Mouse (Mus musculus) lung, embryonic 15.5 days (tissue): ENCODE results near the gene Bmp7. TPM values are rescaled to one million over a fixed set of nuclear protein-coding genes. Genes with fewer than 3 reads are reported as not detected.

Source experiments
- ATAC-seq: fragments of 200-750 bp; cut with Nextera tagmentation; 2 replicates; pipeline ENCODE4 v1.8.0; 2017; ENCODE audit warnings: moderate number of reproducible peaks, borderline replicate concordance; ENCODE audit not compliant: low FRiP score, low TSS enrichment; ENCODE audit errors: extremely low read depth
- H3K27ac ChIP-seq: fragments of 300-500 bp; sonication (generic); 2 replicates; pipeline ENCODE4 v1.5.1; 2015; ENCODE audit warnings: moderate library complexity, mild to moderate bottlenecking, inconsistent platforms
- H3K27me3 ChIP-seq: fragments of 300-500 bp; sonication (generic); 2 replicates; pipeline ENCODE4 v1.6.1; 2015; ENCODE audit warnings: inconsistent platforms
- H3K36me3 ChIP-seq: fragments of 300-500 bp; sonication (generic); 2 replicates; pipeline ENCODE4 v1.6.1; 2015; ENCODE audit warnings: inconsistent platforms
- H3K4me1 ChIP-seq: fragments of 300-500 bp; sonication (generic); 2 replicates; pipeline ENCODE4 v1.6.1; 2015; ENCODE audit warnings: inconsistent platforms
- H3K4me2 ChIP-seq: fragments of 300-500 bp; sonication (generic); 2 replicates; pipeline ENCODE4 v1.6.1; 2015; ENCODE audit warnings: inconsistent platforms, mild to moderate bottlenecking, moderate library complexity
- H3K4me3 ChIP-seq: fragments of 300-500 bp; sonication (generic); 2 replicates; pipeline ENCODE4 v1.5.1; 2015; ENCODE audit warnings: mild to moderate bottlenecking, inconsistent platforms
- H3K9ac ChIP-seq: fragments of 300-500 bp; sonication (generic); 2 replicates; pipeline ENCODE4 v1.6.1; 2015; ENCODE audit warnings: inconsistent platforms
- H3K9me3 ChIP-seq: fragments of 300-500 bp; sonication (generic); 2 replicates; pipeline ENCODE4 v1.6.1; 2016; ENCODE audit warnings: inconsistent platforms
- WGBS: fragments of 180-500 bp; shearing (Covaris S2); methylation state at CpG from one replicate; pipeline ENCODE4 v1.1.7; 2015; 5-methylcytosine and 5-hydroxymethylcytosine counted together
- polyA plus RNA-seq: library from polyadenylated mRNA; unstranded; fragments of >200 nt; fragmentation: Nextera tagmentation; extraction: Ambion mirVana; gene quantifications from 2 replicates; pipeline ENCODE4 v1.2.1, GENCODE M21; 2015

The Bmp7 gene
- polyA plus RNA-seq: 6.7 and 7.8 TPM in 2 replicates

GRCm38 (mm10) chr2:172940003-172940798, at the start of gene Bmp7:
Bmp7 (minus strand) TSS chr2:172940321.
- Histone ChIP-seq H3K4me2 (peak within 1 kb of the TSS; percentile 100), H3K4me3 (peak within 1 kb of the TSS; percentile 69), H3K27me3 (peaks cover 64% of the 10 kb centered on the region), H3K4me1 (peaks cover 58% of the 10 kb centered on the region), H3K9me3 (no peaks in the 10 kb centered on the region), H3K9ac (peak within 1 kb of the TSS; percentile 64), H3K27ac (peak within 1 kb of the TSS; percentile 88), H3K36me3 (no peaks in the 10 kb centered on the region)
- under 1% methylated on average over 63 of the region's 82 CpGs for WGBS
- peak; percentile 77 for ATAC-seq

DNA sequence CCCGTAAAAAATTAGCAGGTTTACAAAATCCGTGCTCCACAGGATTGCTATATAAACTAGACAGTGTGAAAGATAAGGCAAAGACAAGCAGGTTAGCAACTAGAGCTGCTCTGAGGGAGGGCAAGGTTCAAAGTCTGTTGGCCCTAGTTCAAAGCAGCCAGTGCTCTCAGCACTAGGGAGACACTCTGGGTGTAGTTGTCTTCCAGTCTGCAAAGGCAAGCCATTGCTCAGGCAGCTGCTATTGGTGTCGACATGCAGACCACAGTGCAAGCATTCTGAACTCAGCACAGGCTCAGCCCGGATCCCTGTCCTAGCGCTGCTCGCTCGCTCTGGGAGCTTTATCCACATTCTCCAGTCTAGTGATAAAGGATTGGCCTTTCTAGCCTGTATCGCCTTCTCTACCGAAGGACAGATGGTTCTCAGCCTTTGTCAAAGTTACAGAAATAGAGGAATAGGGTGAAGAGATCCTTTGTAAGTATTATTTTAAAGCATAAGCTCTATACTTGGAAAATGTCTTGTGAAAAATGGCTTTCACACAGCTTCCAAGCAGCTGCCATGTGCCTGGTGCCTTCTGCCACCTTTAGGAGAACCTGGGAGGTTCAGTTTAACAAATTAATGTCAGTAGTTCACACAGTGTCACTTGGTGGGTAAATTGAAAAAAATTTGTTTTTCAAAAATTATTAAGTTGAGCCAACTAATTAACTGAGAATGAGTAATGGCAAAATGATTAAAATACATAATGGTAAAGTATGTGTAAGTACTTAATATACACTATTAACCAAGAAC, 42.8 kb upstream of the Bmp7 start:
- Histone ChIP-seq H3K36me3 (no peaks in the 10 kb centered on the region), H3K4me3 (no peak overlapping the region), H3K4me1 (0 out of 2 replicates have a peak, but pooled peaks cover 1% of the 10 kb centered on the region), H3K4me2 (no peak overlapping the region), H3K27ac (no peak overlapping the region), H3K27me3 (no peaks in the 10 kb centered on the region), H3K9me3 (no peaks in the 10 kb centered on the region), H3K9ac (no peak overlapping the region)
- no peak for ATAC-seq
- 43% methylated on average over 9 of the region's 9 CpGs for WGBS

GRCm38 (mm10) chr2:172979666-172980345, 39.7 kb upstream of the Bmp7 start:
- H3K36me3 ChIP-seq: no peaks in the 10 kb centered on the region
- H3K27ac ChIP-seq: no peak overlapping the region
- no peak overlapping the region for H3K9ac ChIP-seq
- no peaks in the 10 kb centered on the region for H3K27me3 ChIP-seq
- ATAC-seq: no peak; the same call in 1 of the 2 replicates
- H3K4me1 ChIP-seq: 0 out of 2 replicates have a peak, but pooled peaks cover 14% of the 10 kb centered on the region
- no peak overlapping the region for H3K4me3 ChIP-seq
- 94% methylated on average over 36 of the region's 43 CpGs for WGBS
- no peaks in the 10 kb centered on the region for H3K9me3 ChIP-seq
- no peak overlapping the region for H3K4me2 ChIP-seq

GRCm38 (mm10) chr2:172978131-172978633, 38.1 kb upstream of the Bmp7 start:
- ATAC-seq: no peak
- Histone ChIP-seq H3K9ac (no peak overlapping the region), H3K9me3 (no peaks in the 10 kb centered on the region), H3K27ac (no peak overlapping the region), H3K27me3 (no peaks in the 10 kb centered on the region), H3K4me1 (0 out of 2 replicates have a peak, but pooled peaks cover 14% of the 10 kb centered on the region), H3K36me3 (no peaks in the 10 kb centered on the region), H3K4me2 (no peak overlapping the region; the same call in 1 of the 2 replicates), H3K4me3 (no peak overlapping the region)
- 45% methylated on average over 4 of the region's 4 CpGs for WGBS

DNA sequence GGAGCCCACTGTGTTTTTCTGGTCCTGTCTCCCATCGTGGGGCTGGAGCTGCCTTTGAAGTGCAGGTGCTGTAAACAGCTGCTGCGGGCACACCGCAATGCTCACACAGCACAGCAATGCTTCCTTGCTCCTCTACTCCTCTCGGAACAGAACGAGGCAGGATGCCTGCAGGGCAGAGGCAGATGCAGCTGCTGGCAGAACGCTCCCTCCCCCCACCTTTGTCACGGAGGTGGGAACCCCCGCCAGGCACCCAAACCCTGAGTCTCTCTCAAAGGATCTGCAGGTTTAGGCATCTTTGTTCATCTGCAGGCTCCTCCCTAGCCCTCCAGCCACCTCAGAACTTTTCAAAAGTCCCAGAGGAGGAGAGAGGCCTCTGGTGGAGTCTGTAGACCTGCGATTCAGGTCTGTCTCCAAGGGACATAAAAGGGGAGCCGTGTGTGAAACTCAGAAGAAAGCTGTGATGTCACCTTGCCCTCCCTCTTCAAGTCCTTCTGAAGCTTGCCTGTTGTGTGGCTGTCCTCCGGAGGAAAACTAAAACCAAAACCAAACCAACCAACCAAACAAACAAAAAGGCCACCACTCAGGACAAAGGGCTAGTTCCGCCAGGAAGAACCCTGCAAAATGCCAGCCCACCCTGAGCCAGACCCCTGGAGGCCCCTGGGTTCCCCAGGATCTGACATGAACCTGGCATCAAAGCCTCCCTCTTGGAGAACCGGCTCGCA, 37.4 kb upstream of the Bmp7 start, which contains the start of gene Spo11:
Gene Spo11, plus strand, starts transcription at position 292 of the 722 bp plus-strand sequence.
- H3K27ac ChIP-seq: no peak within 1 kb of the TSS
- H3K36me3 ChIP-seq: no peaks in the 10 kb centered on the region
- H3K9me3 ChIP-seq: no peaks in the 10 kb centered on the region
- H3K4me2 ChIP-seq: peak within 1 kb of the TSS; percentile 29
- 19% methylated on average over 14 of the region's 14 CpGs for WGBS
- ATAC-seq: peak; percentile 40; the same call in 1 of the 2 replicates
- H3K4me1 ChIP-seq: 0 out of 2 replicates have a peak, but pooled peaks cover 14% of the 10 kb centered on the region
- no peaks in the 10 kb centered on the region for H3K27me3 ChIP-seq
- no peak within 1 kb of the TSS for H3K9ac ChIP-seq
- no peak within 1 kb of the TSS for H3K4me3 ChIP-seq

DNA sequence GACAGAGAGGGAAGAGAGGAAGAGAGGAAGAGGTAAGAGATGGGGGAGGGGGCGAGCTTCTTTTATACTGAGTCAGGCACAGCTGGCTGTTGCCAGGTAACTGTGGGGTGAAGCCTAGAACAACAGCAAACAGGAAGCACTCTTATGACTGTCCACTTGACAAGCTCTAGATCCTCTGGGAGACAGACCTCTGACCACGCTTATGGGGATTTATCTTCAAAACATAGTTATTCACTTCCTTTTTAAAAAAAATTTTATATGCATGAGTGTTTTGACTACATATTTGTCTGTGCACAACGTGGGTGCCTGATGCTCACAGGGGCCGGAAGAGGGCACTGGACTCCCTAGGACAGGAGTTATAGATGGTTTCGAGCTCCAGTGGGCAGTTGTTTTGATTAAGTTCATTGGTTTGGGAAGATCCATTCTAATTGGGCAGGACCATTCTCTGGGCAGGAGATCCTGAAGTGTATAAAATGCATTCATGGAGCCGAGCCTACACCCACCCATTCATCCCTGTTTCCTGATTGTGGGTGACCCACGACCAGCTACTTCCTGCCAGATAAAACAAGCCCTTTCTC, 36.6 kb upstream of the Bmp7 start:
- Histone ChIP-seq H3K36me3 (no peaks in the 10 kb centered on the region), H3K4me1 (0 out of 2 replicates have a peak, but pooled peaks cover 14% of the 10 kb centered on the region), H3K9me3 (no peaks in the 10 kb centered on the region), H3K27ac (no peak overlapping the region), H3K4me3 (no peak overlapping the region), H3K9ac (no peak overlapping the region), H3K4me2 (peak overlapping the region; percentile 29), H3K27me3 (no peaks in the 10 kb centered on the region)
- WGBS: 19% methylated on average over 7 of the region's 7 CpGs
- 0 out of 2 replicates have a peak, but pooled peaks have one; percentile 43 for ATAC-seq

DNA sequence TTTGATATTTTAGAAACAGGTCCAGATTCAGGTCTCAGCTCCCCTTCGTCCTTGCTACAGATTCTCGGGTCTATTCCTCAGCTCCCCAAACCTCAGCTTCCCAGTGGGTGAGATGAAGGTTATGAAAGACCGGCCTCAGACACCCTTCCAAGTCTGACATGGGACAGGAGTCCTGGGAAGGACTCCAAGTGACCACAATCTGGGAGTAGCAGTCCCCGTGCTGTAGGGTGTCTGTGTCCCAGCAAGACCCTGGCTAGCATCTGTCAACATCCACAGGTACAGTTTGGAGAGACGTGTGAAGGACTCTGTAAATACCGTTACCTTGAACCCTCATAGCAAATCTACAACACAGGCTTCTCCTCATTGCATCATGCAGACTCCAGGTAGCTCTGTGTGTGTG, 35.0 kb upstream of the Bmp7 start:
- Histone ChIP-seq H3K9me3 (no peaks in the 10 kb centered on the region), H3K4me3 (no peak overlapping the region), H3K27me3 (no peaks in the 10 kb centered on the region), H3K4me1 (0 out of 2 replicates have a peak, but pooled peaks cover 14% of the 10 kb centered on the region), H3K4me2 (no peak overlapping the region), H3K36me3 (no peaks in the 10 kb centered on the region), H3K9ac (no peak overlapping the region), H3K27ac (no peak overlapping the region)
- ATAC-seq: no peak
- WGBS: 73% methylated on average over 6 of the region's 6 CpGs

DNA sequence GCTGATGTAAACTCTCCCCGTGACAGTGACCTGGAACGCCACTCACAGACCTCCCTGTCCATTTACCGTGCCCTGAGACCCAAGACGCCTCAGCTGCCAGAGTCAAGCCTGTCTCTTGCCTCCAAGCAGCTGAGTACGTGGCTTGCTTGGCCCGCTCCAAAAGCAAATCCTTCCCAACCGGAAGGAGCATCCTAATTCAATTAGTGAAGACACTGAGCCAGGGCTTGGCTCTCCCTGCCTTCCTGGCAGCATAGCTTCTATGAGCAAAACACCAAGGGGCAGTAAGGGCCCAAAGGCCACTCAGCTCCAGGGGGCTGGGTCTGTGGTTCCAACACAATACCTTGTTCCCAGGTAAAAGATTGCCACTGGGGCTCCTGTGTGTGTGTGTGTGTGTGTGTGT, 34.6 kb upstream of the Bmp7 start:
- H3K4me3 ChIP-seq: no peak overlapping the region
- H3K4me1 ChIP-seq: 0 out of 2 replicates have a peak, but pooled peaks cover 14% of the 10 kb centered on the region
- ATAC-seq: no peak
- H3K36me3 ChIP-seq: no peaks in the 10 kb centered on the region
- H3K9me3 ChIP-seq: no peaks in the 10 kb centered on the region
- H3K9ac ChIP-seq: no peak overlapping the region
- H3K27me3 ChIP-seq: no peaks in the 10 kb centered on the region
- H3K27ac ChIP-seq: no peak overlapping the region
- WGBS: 34% methylated on average over 7 of the region's 7 CpGs
- H3K4me2 ChIP-seq: no peak overlapping the region

DNA sequence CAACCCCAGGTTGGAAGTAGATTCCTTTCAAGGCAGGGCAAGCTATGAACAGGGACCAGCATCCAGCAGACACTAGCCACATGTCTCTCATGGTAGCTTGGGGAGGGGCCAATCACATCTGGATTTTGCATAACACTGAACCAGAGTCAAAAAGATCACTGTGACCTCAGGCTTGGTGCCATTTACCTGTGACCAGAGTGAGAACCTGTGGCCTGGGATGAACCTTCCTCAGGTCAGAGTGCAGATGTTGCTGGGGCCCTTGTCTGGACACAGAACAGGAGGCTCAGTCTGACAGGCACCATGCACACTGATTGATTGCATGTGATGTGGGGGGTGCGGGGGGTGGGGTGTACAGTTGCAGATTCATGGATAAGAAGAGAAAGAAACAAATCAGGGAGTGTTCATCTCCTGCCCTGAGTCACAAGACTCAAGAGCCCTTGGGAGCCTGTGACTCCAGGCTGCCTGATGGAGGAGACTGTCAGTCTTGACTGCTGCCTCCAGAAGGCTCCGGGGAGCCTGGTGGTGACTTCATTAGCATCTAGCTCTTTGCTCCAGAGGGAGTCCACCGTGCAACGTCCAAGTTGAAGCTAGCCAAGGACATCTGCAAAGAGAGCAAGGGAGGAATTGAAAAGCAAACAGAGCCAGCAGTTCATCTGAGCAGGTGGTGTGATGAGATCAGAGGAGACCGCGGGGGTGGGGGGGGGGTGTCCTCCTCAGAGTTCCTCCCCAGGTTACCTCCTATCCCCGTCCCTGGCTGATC, 33.9 kb upstream of the Bmp7 start:
- ATAC-seq: no peak
- Histone ChIP-seq H3K4me3 (no peak overlapping the region), H3K9ac (no peak overlapping the region), H3K4me1 (0 out of 2 replicates have a peak, but pooled peaks cover 14% of the 10 kb centered on the region), H3K36me3 (no peaks in the 10 kb centered on the region), H3K27me3 (no peaks in the 10 kb centered on the region), H3K9me3 (no peaks in the 10 kb centered on the region), H3K4me2 (no peak overlapping the region), H3K27ac (no peak overlapping the region)
- 10% methylated on average over 7 of the region's 7 CpGs for WGBS

DNA sequence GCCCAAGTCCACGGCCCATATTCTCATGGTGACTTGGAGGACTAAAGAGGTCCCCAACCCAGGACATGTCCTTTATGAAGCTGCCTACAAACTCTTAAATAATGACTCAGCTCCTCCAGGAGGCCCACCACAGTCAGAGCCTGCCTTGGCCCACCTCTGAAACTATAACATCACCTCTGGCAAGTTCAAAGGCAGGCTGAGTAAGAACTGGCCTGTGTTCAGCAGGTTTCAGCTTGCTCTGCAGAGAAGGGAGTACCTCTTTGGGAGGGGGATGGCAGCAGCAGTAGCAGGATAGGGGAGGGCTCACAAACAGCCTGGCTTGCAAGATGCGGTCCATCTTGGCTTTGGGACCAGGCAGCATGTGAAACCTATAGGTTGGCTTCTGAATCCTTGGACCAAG, 31.7 kb upstream of the Bmp7 start:
- Histone ChIP-seq H3K9me3 (no peaks in the 10 kb centered on the region), H3K27me3 (no peaks in the 10 kb centered on the region), H3K27ac (no peak overlapping the region), H3K4me1 (0 out of 2 replicates have a peak, but pooled peaks cover 3% of the 10 kb centered on the region), H3K36me3 (no peaks in the 10 kb centered on the region), H3K4me2 (no peak overlapping the region), H3K4me3 (no peak overlapping the region), H3K9ac (no peak overlapping the region)
- no peak for ATAC-seq
- 85% methylated on average over 2 of the region's 2 CpGs for WGBS
